Mouse (Mus musculus) adrenal gland, adult (tissue): ENCODE data around the gene Uqcrh.
A peak's percentile ranks its signal among the peaks of the same experiment; 100 is the strongest.

Experiments
- DNase-seq, 2 experiments: peaks; one replicate each; pipeline ENCODE4 v3.0.0; 2022 to 2023; ENCODE audit warnings: low spot score in 1 of 2; ENCODE audit not compliant: inconsistent age in 2 of 2

Uqcrh gene

DNA sequence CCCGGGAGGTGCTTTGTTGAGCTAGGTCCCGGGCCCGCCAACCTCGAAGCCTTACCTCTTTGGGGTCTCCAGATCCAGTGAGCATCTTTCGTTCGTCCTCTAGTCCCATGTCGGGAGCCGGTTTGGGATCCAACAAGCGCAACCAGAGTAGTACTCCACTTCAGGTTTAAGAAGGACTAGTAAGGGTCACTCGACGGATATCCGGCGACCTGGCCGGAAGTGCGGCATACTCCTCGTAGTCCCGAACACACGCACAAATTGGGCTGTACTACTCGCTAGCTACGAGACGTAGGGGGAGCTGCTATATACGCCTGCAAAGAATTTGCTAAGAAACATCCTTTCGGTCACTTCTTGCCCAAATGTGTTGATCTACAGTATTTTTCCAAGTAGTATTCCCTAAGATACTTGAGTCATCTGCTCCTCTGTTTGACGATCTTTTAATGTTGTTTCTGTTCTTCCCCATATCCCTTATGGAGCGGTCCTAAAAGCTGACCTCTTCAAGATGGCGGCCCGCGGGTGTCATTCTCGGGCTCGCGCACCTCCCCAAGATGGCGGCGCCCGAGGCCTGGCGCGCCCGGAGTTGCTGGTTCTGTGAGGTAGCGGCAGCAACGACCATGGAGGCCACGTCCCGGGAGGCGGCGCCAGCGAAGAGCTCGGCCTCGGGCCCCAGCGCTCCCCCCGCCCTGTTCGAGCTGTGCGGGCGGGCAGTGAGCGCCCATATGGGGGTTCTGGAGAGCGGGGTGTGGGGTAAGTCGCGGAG, at the start of gene Uqcrh, which contains the start of gene Lrrc41:
Gene Uqcrh, minus strand, starts transcription at position 211 of the 760 bp plus-strand sequence.
Gene Lrrc41, plus strand, starts transcription at position 409 of the 760 bp plus-strand sequence.
- DNase-seq = peak; percentile 96 to 99

- peak; percentile 84 to 92 for DNase-seq
Measured at GRCm38 (mm10) chr4:116123602-116124519, 49.0 kb upstream of the Uqcrh start, which contains the start of the genes Rad54l and Pomgnt1. Gene Rad54l, minus strand, starts transcription at chr4:116123690. Gene Pomgnt1, plus strand, starts transcription at chr4:116123840.

- no peak for DNase-seq
Measured at GRCm38 (mm10) chr4:116122762-116123161, 47.9 kb upstream of the Uqcrh start.

GRCm38 (mm10) chr4:116111486-116111885, 36.6 kb upstream of the Uqcrh start:
- no peak for DNase-seq

GRCm38 (mm10) chr4:116110695-116111094, 35.8 kb upstream of the Uqcrh start:
- DNase-seq = no peak

DNA sequence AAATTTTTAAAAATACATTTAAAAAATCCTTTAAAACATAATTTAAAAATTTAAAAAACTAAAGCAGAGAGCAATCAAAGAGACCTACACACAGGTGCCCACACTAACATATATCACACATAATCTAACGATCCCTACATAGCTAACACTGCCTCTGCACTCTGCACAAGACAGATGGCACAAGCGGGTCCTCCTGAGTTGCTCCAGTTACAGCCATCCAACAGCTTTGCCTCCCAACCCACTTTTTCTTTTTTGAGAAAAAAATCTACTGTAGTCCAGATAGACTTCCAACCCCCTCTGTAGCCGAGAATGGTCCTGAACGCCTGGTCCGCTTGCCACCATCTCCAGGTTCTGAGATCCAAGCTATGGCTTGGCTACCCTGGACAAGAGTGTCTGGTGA, 30.4 kb upstream of the Uqcrh start:
- DNase-seq = no peak

- no peak for DNase-seq
Measured at GRCm38 (mm10) chr4:116100959-116101358, 26.1 kb upstream of the Uqcrh start.

- DNase-seq = no peak
Measured at GRCm38 (mm10) chr4:116097211-116097610, 22.3 kb upstream of the Uqcrh start.

DNA sequence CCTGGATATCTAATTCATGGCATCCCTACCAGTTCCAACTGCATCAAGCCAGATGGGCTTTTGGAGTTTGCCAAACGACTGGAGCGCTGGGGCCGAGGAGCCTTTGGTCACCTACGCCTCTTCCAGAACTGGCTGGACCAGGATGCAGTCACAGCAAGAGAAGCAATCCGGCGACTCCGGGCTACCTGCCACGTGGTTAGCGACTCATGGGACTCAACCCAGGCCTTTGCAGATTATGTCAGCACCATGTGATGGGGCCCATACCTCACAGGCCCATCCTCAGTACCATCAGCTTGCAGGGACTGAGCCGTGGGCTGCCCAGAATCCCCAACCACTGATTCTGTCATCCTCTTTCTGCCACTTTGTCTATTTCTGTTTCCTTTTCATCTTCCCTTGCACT, 21.4 kb upstream of the Uqcrh start:
- no peak for DNase-seq

GRCm38 (mm10) chr4:116088510-116089249, 13.8 kb upstream of the Uqcrh start:
- no peak for DNase-seq

DNA sequence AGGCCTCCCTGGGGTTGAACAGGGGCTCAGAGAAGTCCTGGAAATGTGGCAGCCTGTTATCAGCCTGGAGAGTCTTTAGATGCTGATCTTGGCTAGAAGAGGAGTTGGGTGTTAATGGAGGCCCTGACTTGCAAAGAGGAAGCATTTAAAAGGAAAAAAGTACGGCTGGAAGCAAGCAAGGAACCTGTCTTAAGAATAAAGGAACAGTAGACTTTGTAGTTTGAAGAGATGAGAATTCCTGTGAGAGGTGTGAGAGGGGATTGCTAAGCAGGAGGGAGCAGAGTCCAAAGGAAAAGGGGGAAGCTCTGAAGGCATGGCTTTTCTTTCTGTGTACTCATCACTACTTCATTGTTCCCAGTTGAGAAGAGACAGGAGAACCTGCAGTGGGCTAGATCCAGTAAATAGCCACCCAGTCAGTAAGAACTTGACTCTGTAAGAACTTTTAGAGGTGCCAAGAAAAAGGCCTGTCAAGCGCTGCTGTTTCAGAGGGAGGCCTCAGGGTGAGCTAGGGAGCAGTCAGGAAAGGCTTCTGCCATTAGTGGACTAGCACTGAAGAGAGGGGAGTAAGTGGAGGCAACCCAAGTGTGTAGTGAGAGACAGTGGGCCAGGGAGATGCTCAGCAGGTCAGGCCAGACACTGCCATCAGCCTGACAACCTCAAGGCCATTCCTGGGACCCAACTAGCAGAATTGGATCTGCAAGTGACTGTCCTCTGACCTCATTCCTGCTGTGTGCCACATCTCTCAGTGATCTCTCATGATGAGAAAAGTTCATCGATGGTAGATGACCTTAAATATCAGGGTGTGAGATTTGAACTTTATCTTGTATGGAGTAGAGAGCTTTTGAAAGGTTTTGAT, 2.6 kb upstream of the Uqcrh start:
- peak; percentile 60 to 76 for DNase-seq

DNA sequence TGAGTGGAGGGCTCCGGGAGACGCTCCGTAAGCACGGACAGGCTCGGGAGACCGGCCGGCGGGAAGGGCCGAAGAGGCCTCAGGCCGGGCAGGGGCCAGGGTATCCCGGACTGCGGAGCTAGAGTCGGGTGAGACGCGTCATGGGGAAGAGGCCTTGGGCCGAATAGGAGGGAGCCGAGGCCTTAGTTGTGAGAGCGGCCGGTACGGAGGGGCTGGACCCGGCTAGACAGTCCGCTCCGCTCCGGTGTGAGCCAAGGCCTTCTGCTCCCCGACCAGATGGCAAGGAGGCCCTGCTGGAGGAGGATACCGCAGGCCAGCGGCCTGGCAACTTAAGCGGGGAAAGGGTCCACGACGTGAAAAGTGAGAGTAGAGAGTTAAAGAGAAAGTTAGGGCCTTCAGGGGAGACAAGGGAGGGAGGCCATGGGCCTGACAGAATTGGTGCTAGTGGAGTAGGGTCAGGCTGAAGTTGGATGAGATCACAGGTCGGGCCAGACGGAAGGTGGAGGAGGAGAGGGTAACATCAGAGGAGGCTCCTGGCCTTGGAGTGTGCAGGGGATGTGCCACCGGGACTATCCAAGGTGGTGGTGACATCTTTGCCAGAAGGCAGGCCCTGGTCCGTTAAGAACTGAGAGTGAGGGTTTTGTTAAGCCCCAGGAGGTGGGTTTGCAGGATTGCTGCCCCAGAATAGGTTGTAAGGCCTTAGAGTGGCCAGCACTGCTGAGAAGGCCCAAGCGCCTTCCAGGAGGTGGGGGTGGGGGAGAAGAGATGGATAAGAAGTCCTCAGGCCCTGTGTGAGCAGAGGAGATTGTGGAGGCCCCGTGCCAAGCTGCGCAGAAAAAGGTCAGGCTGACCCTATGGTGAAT, 1.7 kb upstream of the Uqcrh start:
- DNase-seq = peak; percentile 70 to 90

GRCm38 (mm10) chr4:116075631-116076368, 929 bp upstream of the Uqcrh start:
- DNase-seq = peak; percentile 80 to 93

DNA sequence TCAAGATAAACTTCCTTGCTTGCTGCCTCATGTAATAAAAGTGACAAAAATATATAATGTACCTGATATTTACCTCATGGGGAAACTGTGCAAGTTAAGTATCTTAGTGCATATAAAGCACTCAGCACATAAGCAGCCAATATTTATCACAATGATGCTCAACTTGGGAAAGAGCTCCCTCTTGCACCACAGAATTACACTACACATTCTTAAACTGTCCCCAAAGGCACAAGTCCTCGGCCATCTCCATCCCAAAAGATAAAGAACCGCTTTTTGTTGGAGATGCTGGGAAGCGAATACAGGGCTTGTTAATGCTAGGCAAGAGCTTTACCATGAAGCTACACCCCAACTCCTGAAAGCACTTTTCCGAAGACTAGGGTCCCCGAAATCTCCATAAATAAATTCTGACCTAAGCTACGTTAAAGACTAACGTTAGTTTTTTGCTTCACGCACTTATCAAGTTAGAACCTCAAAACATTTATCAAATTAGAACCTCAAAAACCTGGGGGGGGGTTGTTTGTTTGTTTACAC, 661 bp downstream of the Uqcrh start:
- DNase-seq = peak in 1 of 2 experiments; percentile 60

DNA sequence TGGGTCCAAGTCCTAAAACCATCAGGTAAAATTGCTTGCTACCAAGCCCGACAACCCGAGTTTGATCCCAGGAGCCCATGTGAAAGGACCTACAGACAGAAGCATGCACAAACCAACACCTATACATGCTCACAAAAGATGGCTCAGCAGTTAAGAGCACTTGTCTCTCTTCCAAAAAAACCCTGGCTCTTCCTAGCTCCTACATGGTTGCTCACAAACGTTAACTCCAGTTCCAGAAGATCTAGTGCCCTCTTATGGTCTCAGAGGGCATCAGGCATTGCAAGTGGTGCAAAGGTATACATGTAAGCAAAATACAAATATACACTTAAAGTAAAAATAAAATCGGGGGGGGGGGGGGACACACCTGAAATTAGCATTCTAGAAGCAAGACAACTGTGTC, 1.7 kb downstream of the Uqcrh start:
- DNase-seq = peak in 1 of 2 experiments; percentile 45

- DNase-seq = no peak
Measured at GRCm38 (mm10) chr4:116070116-116070515, 4.8 kb downstream of the Uqcrh start.

DNA sequence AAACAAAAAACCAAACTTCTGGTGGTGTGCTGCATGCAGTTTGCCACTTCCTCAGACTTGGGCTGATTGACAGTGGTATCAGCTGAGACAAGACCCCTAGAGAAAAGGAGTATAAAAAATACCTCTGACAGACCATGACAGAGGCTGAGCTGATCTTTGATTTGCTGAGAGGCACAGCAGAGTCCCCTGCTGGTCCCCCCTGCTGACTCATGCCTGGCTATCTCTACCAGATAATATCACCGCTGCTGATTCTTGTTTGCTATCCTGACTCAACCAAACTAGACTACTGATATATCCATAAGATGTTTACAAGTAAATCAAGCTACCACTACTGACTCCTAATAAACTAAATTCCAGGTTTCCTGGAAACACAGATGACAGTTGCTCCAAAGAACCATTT, 11.0 kb downstream of the Uqcrh start:
- DNase-seq = no peak
